Mouse (Mus musculus): ENCODE measurements at regions not wholly inside any gene's neighbourhood (a gene's known extent, or its start where the extent isn't known, plus 50 kb on each side); places are given as distances from the start of the nearest gene placed in this dataset.

GRCm38 (mm10) chr13:44059436-44059835 lies 274.9 kb downstream of the Cd83 start:
- TF ChIP-seq POLR2A (IDR thresholded peaks at IDR 0.05; ENCODE audit: borderline replicate concordance, insufficient read depth, low read length) = no peak
- TF ChIP-seq CTCF (IDR thresholded peaks at IDR 0.05; ENCODE audit: borderline replicate concordance, insufficient read depth, low read depth, low read length) = no peak

Measured in cerebellum, adult 2 months (tissue).